Mouse (Mus musculus) urinary bladder, postnatal 25 days (tissue): ENCODE results near the gene Eif4enif1.

Experiments
- DNase-seq: peaks from one replicate; pipeline ENCODE4 v3.0.0; 2022; ENCODE audit warnings: low spot score

Gene Eif4enif1

GRCm38 (mm10) chr11:3269241-3269640 lies 67.0 kb downstream of the Eif4enif1 start:
- no peak for DNase-seq

GRCm38 (mm10) chr11:3278351-3278750 lies 76.2 kb downstream of the Eif4enif1 start:
- no peak for DNase-seq

- DNase-seq: no peak
Observed at GRCm38 (mm10) chr11:3279729-3280128, 77.5 kb downstream of the Eif4enif1 start.

GRCm38 (mm10) chr11:3282887-3283286 lies 80.7 kb downstream of the Eif4enif1 start:
- no peak for DNase-seq

GRCm38 (mm10) chr11:3283645-3284044 lies 81.5 kb downstream of the Eif4enif1 start:
- no peak for DNase-seq

- no peak for DNase-seq
Observed at GRCm38 (mm10) chr11:3285940-3286339, 83.7 kb downstream of the Eif4enif1 start.

GRCm38 (mm10) chr11:3287131-3287530 lies 84.9 kb downstream of the Eif4enif1 start:
- DNase-seq: no peak

- no peak for DNase-seq
Observed at GRCm38 (mm10) chr11:3287921-3288320, 85.7 kb downstream of the Eif4enif1 start.

GRCm38 (mm10) chr11:3288521-3289301 lies 86.5 kb downstream of the Eif4enif1 start, which contains the start of gene Patz1:
Patz1 (plus strand) TSS chr11:3288874.
- peak; percentile 48 for DNase-seq

GRCm38 (mm10) chr11:3289302-3289802 lies 87.2 kb downstream of the Eif4enif1 start:
- DNase-seq: peak; percentile 52

- peak; percentile 67 for DNase-seq
Observed at GRCm38 (mm10) chr11:3289803-3290639, 87.8 kb downstream of the Eif4enif1 start.

- peak; percentile 33 for DNase-seq
Observed at GRCm38 (mm10) chr11:3290640-3291310, 88.6 kb downstream of the Eif4enif1 start.

- peak; percentile 22 for DNase-seq
Observed at GRCm38 (mm10) chr11:3291311-3292061, 89.3 kb downstream of the Eif4enif1 start.

- DNase-seq: peak; percentile 55
Observed at GRCm38 (mm10) chr11:3292062-3292421, 89.8 kb downstream of the Eif4enif1 start.

GRCm38 (mm10) chr11:3292711-3293249 lies 90.6 kb downstream of the Eif4enif1 start:
- peak; percentile 36 for DNase-seq

GRCm38 (mm10) chr11:3293361-3293760 lies 91.2 kb downstream of the Eif4enif1 start:
- no peak for DNase-seq
